Mouse (Mus musculus) thymus, adult 2 months (tissue): ENCODE results near the gene Mcm2. TPM values are rescaled to one million over a fixed set of nuclear protein-coding genes. Genes with fewer than 3 reads are reported as not detected.
A peak's percentile ranks its signal among the peaks of the same experiment; 100 is the strongest.

ENCODE experiments used
- DNase-seq: peaks from one replicate; pipeline ENCODE4 v3.0.0; 2021
- H3K27ac ChIP-seq: fragments of 200-500 bp; 2 replicates; pipeline ENCODE4 v1.5.1; 2012; ENCODE audit warnings: low read length, control low read depth; ENCODE audit not compliant: control insufficient read depth, insufficient read depth
- H3K27me3 ChIP-seq: fragments of 200-500 bp; 2 replicates; pipeline ENCODE4 v1.6.1; 2012; ENCODE audit warnings: mild to moderate bottlenecking, low read length, moderate library complexity, mixed read lengths; ENCODE audit not compliant: control insufficient read depth, insufficient read depth
- H3K36me3 ChIP-seq: fragments of 200-500 bp; 2 replicates; pipeline ENCODE4 v1.6.1; 2012; ENCODE audit warnings: mild to moderate bottlenecking, low read length, moderate library complexity; ENCODE audit not compliant: control insufficient read depth, insufficient read depth
- H3K4me1 ChIP-seq: fragments of 200-500 bp; replicated peaks from 2 replicates; pipeline ENCODE4 v1.6.1; 2012; ENCODE audit warnings: low read length; ENCODE audit not compliant: control insufficient read depth, insufficient read depth
- H3K4me3 ChIP-seq: fragments of 200-500 bp; 2 replicates; pipeline ENCODE4 v1.5.1; 2012; ENCODE audit warnings: mild to moderate bottlenecking, low read length, control low read depth, moderate library complexity; ENCODE audit not compliant: control insufficient read depth, insufficient read depth
- CTCF ChIP-seq: fragments of 200-500 bp; IDR thresholded peaks from 2 replicates; pipeline ENCODE4 v1.5.1; 2012; ENCODE audit warnings: mild to moderate bottlenecking, control low read depth, low read length, moderate library complexity, borderline replicate concordance; ENCODE audit not compliant: control insufficient read depth, poor library complexity, insufficient read depth; ENCODE audit errors: extremely low read depth
- POLR2A ChIP-seq: fragments of 200-500 bp; IDR thresholded peaks from 2 replicates; pipeline ENCODE4 v1.6.1; 2012; ENCODE audit warnings: mild to moderate bottlenecking, low read length, control low read depth, moderate library complexity; ENCODE audit not compliant: control insufficient read depth, poor library complexity, insufficient read depth; ENCODE audit errors: extremely low read depth
- WGBS: fragments of 180-500 bp; shearing (Covaris S2); methylation state at CpG from one replicate; pipeline ENCODE4 v1.1.7; 2018; 5-methylcytosine and 5-hydroxymethylcytosine counted together
- polyA plus RNA-seq: library from polyadenylated mRNA; depleted of rRNA; stranded (reverse); fragments of >200 nt; gene quantifications from 2 replicates; pipeline ENCODE4 v1.2.3, GENCODE M21; 2012

Gene Mcm2
- polyA plus RNA-seq, 1 experiment: 169 TPM

DNA sequence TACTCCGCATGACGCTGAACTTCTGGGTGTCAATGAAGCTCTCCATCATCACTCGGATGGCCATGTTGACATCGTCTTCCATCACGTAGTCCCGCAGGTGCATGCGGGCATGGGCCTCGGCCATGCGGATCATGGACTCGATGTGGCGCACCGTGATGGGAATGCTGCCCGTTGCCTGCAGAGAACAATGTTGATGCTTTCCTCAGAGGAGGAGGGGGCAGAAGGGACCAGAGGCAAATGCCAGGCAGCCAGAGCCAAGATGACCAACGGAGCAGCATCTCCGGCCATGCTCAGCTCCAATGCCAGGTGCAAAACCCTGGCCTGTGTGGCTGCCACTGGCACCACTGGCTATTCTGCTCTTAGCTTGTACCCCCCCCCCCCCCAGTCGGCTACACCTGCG is 13.9 kb downstream of the Mcm2 start:
- WGBS: 97% methylated on average over 17 of the region's 17 CpGs
- Histone ChIP-seq H3K4me1 (peaks cover 23% of the 10 kb centered on the region), H3K27ac (no peak overlapping the region), H3K4me3 (no peak overlapping the region), H3K36me3 (peaks cover 55% of the 10 kb centered on the region), H3K27me3 (no peaks in the 10 kb centered on the region)
- TF ChIP-seq POLR2A (no peak), CTCF (no peak)
- DNase-seq: no peak

DNA sequence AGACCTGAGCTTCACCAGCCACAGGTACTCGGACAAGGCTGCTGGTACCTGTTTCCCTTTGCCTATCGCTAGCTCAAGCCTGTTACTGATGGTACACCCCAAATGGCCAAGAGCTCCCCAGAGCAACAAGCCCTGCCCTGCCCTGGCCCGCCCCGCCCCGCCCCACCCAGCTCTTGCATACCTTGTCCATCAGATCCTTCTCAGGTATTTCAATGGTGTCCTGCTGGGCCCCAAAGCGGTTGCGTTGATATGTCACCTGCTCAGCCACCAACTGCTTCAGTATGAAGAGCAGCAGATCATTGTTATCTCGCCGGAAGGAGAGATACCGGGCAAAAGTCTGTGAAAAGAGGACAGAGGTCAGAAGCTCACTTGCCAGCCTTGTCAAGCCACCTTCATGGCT is 14.4 kb downstream of the Mcm2 start:
- TF ChIP-seq CTCF (no peak), POLR2A (no peak)
- WGBS: 95% methylated on average over 10 of the region's 10 CpGs
- no peak for DNase-seq
- Histone ChIP-seq H3K4me1 (peaks cover 23% of the 10 kb centered on the region), H3K27ac (no peak overlapping the region), H3K27me3 (no peaks in the 10 kb centered on the region), H3K4me3 (no peak overlapping the region), H3K36me3 (peaks cover 52% of the 10 kb centered on the region)

DNA sequence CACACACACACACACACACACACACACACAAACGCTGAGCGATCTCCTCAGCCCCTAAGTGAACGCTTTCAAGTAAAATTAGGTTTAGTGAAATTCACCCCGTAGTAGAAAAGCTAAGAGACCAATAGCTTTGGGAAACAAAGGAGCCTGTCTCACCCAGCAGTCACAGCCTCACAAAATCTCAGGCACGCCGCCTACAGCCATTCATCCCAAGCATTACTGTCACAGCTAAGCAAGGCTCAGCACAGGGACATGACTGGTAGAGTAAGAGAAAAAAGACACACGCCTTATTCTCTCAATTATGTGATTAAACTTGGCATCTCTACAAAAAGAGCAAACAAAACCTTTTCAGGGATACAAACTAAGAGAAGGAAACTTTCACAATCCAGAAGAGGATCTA is 17.2 kb downstream of the Mcm2 start:
- DNase-seq: no peak
- no peaks in the 10 kb centered on the region for H3K27me3 ChIP-seq
- H3K4me1 ChIP-seq: peaks cover 8% of the 10 kb centered on the region
- no peak overlapping the region for H3K4me3 ChIP-seq
- H3K27ac ChIP-seq: no peak overlapping the region
- H3K36me3 ChIP-seq: peaks cover 33% of the 10 kb centered on the region
- WGBS: 95% methylated on average over 7 of the region's 7 CpGs
- no peak for TF ChIP-seq POLR2A
- no peak for TF ChIP-seq CTCF

DNA sequence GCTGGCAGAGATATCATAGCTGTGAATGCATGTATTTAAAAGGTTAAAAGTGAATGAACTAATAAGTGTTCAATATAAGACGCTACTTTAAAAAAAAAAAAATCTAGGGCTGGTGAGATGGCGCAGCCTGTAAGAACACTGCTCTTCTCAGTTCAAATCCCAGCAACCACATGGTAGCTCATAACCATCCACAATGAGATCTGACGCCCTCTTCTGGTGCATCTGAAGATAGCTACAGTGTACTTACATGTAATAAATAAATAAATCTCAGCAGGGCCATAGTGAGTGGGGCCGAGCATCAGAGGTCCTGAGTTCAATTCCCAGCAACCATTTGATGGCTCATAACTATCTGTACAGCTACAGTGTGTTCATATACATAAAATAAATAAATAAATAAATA is 19.1 kb downstream of the Mcm2 start:
- TF ChIP-seq POLR2A (no peak), CTCF (no peak)
- Histone ChIP-seq H3K4me3 (no peak overlapping the region), H3K27me3 (peaks cover under 1% of the 10 kb centered on the region; the same call in 1 of the 2 replicates), H3K27ac (no peak overlapping the region), H3K36me3 (peaks cover 19% of the 10 kb centered on the region), H3K4me1 (peaks cover 5% of the 10 kb centered on the region)
- 74% methylated on average over 4 of the region's 4 CpGs for WGBS
- DNase-seq: no peak

DNA sequence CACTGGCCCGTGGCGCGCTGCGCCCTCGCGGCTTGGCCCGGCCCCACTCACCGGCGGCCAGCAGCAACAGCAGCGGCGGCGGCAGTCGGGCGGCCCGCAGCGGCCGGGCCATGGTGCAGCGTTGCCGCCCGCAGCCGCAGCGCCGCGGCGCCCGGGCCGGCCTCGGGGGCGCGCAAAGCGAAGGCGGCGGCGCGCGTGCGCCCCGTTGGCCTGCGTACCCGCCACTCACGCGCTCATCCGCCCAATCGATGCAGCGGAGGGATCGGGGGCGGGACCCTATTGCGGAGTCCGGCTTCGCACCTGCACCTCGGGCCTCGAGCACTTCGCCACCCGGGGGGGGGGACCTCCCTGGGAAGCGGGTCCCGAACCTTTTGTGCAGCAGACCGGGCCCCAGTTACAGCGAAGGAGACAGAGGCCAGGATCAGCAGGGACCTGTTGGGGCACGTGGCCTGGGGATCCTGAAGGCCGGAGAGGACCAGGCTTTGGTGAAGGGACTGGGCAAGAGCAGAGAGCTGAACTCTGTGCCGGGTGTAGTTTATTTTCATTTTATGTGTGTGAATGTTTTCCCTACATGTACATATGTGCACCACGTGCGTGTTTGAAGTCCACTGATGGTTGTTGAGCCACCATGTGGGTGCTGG is 23.6 kb downstream of the Mcm2 start, which contains the start of gene Podxl2:
Gene Podxl2 (minus strand): TSS at position 177 of the 641 bp plus-strand sequence.
- peak; percentile 72 for DNase-seq
- TF ChIP-seq POLR2A: no peak
- TF ChIP-seq CTCF: no peak
- Histone ChIP-seq H3K27me3 (peaks cover 3% of the 10 kb centered on the region; the same call in 1 of the 2 replicates), H3K4me3 (peak within 1 kb of the TSS; percentile 51), H3K27ac (no peak within 1 kb of the TSS), H3K4me1 (peaks cover 22% of the 10 kb centered on the region), H3K36me3 (no peaks in the 10 kb centered on the region)
- 12% methylated on average over 63 of the region's 63 CpGs for WGBS

DNA sequence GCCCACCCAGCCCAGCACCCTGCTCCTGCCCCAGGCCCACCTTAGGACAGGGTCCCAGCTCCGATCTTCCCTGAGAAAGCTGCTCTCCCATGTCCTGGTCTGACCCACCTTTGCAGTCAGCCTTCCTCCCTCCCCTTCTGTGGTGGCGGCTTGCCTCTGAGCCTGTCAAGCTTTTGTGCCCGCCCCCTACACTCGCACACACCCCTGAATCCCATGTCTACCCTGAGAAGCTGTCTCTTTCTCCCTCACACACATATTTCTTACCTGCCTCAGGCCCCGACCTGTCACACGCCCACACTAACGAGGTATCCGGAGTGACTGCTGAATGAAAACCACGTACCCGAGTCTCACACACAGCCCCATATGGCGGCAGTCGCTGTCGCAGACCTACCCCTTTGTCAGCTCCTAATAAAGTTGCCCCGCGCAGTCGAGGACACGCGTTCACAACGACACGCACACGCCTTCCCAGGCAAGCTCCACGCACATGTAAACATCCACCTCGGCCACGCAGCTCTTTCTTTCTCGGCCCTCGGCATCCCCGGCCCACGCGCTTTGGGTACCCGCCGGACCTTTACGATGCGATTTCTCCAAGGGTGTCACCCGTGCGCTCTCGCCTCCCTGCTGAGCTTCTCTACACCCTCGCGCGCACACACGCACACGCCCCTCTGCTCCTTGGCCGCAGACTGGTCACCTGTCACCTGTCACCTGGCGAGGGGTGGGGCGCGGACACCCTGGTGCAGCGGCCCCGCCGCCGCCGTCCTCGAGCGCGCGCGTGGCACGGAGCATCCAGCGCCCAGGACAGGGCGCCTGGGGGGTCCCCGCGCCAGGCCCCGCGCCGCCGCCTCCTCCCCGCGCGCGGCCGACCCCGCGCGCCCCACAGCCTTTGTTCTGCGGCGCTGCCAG is 24.4 kb downstream of the Mcm2 start:
- 26% methylated on average over 74 of the region's 74 CpGs for WGBS
- TF ChIP-seq CTCF (no peak), POLR2A (no peak)
- peaks cover 3% of the 10 kb centered on the region; the same call in 1 of the 2 replicates for H3K27me3 ChIP-seq
- peaks cover 22% of the 10 kb centered on the region for H3K4me1 ChIP-seq
- peak overlapping the region; percentile 51 for H3K4me3 ChIP-seq
- no peak overlapping the region for H3K27ac ChIP-seq
- H3K36me3 ChIP-seq: no peaks in the 10 kb centered on the region
- DNase-seq: peak; percentile 27
